Mouse (Mus musculus) large intestine, adult 2 months (tissue): ENCODE measurements around the gene Slc1a7. TPM values are rescaled to one million over a fixed set of nuclear protein-coding genes. Genes with fewer than 3 reads are reported as not detected.

ENCODE experiments used
- DNase-seq: peaks from one replicate; pipeline ENCODE4 v3.0.0-alpha.2; 2012; ENCODE audit warnings: low read depth, low spot score
- WGBS: fragments of 180-500 bp; shearing (Covaris S2); methylation state at CpG from one replicate; pipeline ENCODE4 v1.1.7; 2018; 5-methylcytosine and 5-hydroxymethylcytosine counted together
- polyA plus RNA-seq: library from polyadenylated mRNA; depleted of rRNA; stranded (reverse); fragments of >200 nt; gene quantifications from 2 replicates; pipeline ENCODE4 v1.2.3, GENCODE M21; 2012; rRNA removed

The Slc1a7 gene
- polyA plus RNA-seq, 1 experiment = 0.07 TPM

DNA sequence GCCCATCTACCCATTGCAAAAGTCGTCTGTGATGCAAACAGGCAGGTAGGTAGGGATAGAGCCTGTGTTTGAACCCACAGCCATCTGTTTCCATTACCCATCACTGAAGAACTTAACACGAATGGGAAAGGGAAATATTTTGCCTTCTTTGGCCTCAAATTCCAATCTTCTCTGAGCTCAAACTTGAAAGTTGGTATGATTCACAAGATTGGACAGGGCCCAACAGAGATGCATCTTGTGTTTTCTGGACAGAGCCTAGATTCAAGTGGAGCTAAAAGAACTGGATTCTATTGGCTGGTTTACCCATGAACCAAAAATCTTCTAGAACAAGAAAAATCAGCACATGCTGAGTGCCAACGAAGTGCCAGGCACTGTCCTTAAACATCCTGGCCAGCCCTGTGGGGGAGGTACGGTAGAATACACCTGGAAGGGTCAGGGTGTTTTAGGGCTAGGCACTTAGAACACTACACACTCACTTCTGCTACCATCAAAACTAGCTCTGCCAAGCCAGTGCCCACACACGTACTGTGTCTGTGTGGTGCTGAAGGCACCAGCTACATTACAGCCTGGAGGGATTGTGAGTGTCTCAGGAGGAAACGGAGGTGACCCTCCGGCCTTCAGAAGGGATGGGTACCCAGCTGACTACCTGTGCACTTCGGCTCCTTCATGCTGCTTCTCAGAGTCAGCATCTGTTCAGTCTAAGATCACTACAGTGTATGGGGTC is 65.1 kb downstream of the Slc1a7 start:
- 82% methylated on average over 8 of the region's 8 CpGs for WGBS
- DNase-seq = no peak

- no peak for DNase-seq
- 82% methylated on average over 8 of the region's 8 CpGs for WGBS
Measured at GRCm38 (mm10) chr4:108037027-108037426, 68.9 kb downstream of the Slc1a7 start.

DNA sequence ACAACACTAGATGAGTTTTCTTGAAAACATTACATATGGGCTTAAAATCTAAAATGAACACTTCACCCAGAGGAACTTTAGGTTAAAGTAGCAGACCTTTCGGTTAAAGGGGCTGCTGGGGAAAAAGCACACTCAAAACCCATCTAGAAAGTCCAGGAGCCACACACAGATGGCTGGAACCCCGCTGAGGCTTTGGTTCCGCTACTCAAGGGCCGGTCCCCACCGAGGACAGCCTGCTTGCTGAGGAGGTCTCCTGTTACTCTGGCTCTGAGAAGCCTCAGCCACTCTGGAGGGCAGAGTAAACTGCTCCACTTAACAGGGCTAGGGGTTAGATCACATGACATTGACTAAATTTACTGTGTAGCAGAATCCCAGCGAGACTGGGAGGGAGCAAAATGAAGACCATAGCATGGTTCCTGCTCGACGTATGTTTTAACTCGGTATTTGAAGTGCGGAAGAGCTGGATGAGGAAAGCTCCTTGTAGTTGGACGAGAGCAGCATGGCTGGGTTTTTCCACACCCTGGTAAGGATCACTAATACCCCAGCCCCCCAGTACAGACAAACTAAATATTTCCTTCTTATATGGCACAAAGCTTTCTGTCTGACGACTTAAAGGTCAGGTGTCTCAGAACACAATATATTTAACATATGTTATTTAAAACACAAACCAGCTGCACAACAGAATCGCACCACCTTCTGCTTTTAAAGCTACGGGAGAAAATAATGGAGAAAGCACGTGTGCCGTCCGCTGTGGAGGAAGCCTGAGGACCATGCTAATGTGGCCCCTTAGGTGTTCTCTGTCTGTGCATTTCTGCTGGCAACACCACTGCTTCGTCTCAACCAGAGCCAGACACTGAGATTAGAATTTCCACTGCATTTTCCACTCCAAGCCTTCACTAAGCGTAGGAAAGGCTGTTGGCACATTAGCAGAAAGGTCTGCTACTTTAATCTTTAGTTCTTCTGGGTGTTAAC is 77.3 kb downstream of the Slc1a7 start:
- DNase-seq = no peak
- WGBS = 83% methylated on average over 19 of the region's 19 CpGs

DNA sequence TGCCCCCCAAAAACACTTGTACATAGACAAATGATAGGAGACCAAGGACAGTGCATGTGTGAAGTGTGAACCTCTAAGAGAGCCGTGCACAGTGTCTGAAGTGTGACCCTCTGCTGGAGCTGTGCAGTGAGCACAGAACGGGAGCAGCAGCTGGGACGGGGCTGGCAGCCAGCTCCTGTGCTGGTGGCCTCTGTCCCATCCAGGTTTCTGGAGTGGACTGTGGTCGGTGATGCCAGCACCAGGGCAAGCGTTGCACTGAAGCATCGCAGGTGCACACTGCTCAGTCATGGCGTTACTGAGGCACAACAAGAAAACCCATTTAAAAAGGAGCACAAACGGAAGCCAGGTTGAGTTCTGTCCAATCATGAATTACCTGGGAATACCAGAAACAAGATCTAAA is 78.0 kb downstream of the Slc1a7 start:
- no peak for DNase-seq

DNA sequence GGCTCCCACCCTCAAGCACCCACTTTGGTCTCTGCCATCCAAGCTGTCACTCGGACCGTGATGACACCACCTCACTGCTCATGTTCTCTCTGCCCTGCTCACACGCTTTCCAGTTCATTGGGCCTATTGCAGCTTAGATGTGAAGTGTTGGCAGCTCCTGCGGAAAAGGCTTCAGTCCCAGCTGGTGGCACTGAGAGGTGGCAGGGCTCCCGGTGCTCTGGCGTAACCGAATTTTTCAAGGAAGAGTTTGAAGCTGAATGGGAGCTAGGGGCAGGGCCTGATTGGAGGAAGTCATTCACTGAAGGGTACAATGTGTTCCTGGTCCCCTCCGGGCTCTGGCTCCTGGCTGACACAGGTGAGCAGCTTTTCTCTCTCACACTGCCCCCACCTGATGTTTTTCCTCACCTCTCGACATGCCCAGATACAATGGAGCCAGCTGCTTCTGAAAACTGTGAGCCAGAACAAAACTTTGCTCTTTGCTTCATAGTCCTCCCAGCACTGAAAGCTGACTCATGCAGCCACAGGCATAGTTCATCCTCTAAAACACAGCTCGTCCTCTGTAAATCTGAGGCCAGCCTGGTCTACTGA is 83.6 kb downstream of the Slc1a7 start:
- no peak for DNase-seq
- 91% methylated on average over 10 of the region's 10 CpGs for WGBS

More for the DNA sequence above, 78.0 kb downstream of the Slc1a7 start:
- 87% methylated on average over 8 of the region's 8 CpGs for WGBS

- DNase-seq = no peak
- 90% methylated on average over 8 of the region's 8 CpGs for WGBS
Measured at GRCm38 (mm10) chr4:108052673-108053072, 84.5 kb downstream of the Slc1a7 start.

GRCm38 (mm10) chr4:108055873-108056272 is 87.7 kb downstream of the Slc1a7 start:
- WGBS = 90% methylated on average over 10 of the region's 10 CpGs
- no peak for DNase-seq

GRCm38 (mm10) chr4:108057247-108057646 is 89.1 kb downstream of the Slc1a7 start:
- 89% methylated on average over 2 of the region's 2 CpGs for WGBS

GRCm38 (mm10) chr4:108058166-108058565 is 90.0 kb downstream of the Slc1a7 start:
- WGBS = 58% methylated on average over 10 of the region's 10 CpGs
- DNase-seq = no peak

More at GRCm38 (mm10) chr4:108057247-108057646, 89.1 kb downstream of the Slc1a7 start:
- no peak for DNase-seq

DNA sequence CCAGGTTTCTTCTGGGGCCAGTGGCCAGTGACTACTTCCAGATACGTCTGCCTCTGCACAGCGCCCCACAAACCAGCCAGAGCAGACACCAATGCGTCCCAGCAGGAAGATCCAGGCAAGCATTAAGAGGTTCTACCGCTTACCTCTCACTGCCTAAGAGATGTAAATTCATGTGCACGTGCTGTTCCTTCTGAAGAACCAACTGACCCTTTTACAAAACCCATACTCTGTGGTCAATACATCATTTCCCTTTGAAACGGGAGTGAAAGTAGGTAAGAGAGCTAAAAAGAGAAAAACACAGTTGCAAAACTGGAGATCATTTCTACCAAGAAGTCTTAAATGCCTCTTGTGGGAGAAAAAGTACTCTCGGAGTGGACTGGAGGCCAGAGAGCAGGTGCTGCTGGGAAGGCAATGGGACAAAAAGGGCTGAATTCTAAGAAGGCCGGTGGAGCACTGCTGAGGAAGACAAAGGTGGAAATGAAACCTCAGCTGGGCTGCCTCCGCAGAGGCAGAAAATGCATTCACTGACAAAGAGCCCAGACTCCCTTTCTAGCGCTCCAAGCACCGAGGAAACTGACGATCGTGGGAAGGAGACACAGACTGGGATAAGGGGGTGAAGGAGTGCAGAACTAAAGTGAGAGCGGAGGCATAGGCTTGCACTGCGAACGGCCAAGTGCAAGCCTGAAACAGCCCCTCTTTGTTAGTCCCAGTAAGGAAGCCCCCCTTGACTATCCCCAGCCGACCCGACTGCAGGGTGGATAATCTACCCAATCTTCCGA is 91.7 kb downstream of the Slc1a7 start:
- WGBS = 86% methylated on average over 19 of the region's 19 CpGs
- no peak for DNase-seq

DNA sequence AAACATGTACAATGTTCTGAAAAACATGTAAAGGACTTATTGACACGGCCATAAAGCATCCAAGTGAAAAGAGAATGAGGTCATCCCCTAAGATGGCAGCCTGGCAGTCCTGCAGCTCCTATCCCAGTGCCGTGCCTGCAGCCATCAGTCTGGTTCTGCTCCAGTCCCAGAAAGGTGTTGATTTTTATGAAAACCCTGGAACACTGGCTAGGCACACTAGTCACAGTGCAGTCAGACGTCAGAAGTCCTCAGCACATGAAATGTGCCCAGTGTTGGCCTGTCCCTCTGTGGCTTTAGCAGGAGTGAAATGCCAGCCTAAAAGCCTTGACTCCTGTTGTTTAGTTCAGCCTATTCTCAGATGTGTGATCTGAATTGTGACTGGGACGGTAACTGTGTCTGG is 92.6 kb downstream of the Slc1a7 start:
- DNase-seq = no peak
- 86% methylated on average over 4 of the region's 4 CpGs for WGBS

DNA sequence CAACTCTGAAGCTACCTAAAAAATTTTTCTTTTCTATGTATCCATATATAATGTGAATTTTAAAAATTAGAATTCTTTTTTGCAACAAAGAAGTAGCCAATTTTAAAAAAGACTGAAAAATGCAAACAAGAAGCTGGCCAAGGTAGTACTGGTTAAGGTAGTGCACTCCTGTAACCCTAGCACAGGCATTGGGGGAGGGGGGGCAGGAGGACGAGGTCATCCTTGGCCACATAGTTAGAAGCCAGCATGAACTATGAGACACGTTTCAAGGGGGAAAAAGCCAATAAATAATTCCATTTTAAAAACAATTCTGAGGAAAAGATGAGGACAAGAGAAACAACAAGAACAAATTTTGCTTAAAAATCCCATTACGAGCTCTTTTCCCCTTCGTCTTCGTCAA is 94.4 kb downstream of the Slc1a7 start:
- DNase-seq = no peak
- WGBS = 91% methylated on average over 5 of the region's 5 CpGs

Other genes starting within 250 kb of the Slc1a7 start
- gene Lrp8, start 166.1 kb upstream of the Slc1a7 start, polyA plus RNA-seq = 2.3 and 3.5 TPM in 2 replicates
- 51.0 and 51.8 TPM in 2 replicates for gene Magoh, start 88.6 kb upstream of the Slc1a7 start, polyA plus RNA-seq
- gene 0610037L13Rik, start 78.5 kb upstream of the Slc1a7 start, polyA plus RNA-seq = 24.4 and 27.5 TPM in 2 replicates
- 117 and 133 TPM in 2 replicates for gene Cpt2, start 44.7 kb upstream of the Slc1a7 start, polyA plus RNA-seq
- 19.0 and 53.1 TPM in 2 replicates for gene Podn, start 128.1 kb downstream of the Slc1a7 start, polyA plus RNA-seq
- gene Scp2, start 176.7 kb downstream of the Slc1a7 start, polyA plus RNA-seq = 228 and 374 TPM in 2 replicates
- gene Echdc2, start 197.1 kb downstream of the Slc1a7 start, polyA plus RNA-seq = 26.7 and 35.2 TPM in 2 replicates
- gene Zyg11a, start 249.7 kb downstream of the Slc1a7 start, polyA plus RNA-seq = 1.1 and 2.7 TPM in 2 replicates